Mouse (Mus musculus) C2C12 (cell line): ENCODE data around the gene Lpp. TPM values are rescaled to one million over a fixed set of nuclear protein-coding genes. Genes with fewer than 3 reads are reported as not detected.

Experiments
- H3K27me3 ChIP-seq: one replicate; pipeline ENCODE4 v1.6.1; 2011; ENCODE audit not compliant: control insufficient read depth, insufficient read depth, insufficient read length
- H3K36me3 ChIP-seq: one replicate; pipeline ENCODE4 v1.6.1; 2011; ENCODE audit not compliant: control insufficient read depth, insufficient read depth
- H3K4me3 ChIP-seq: one replicate; pipeline ENCODE4 v1.5.1; 2011; ENCODE audit warnings: mild to moderate bottlenecking, control low read depth; ENCODE audit not compliant: poor library complexity, insufficient read depth, severe bottlenecking
- H3K79me2 ChIP-seq: one replicate; pipeline ENCODE4 v1.6.1; 2011; ENCODE audit not compliant: control insufficient read depth, insufficient read depth
- H3K79me3 ChIP-seq: one replicate; pipeline ENCODE4 v1.6.1; 2011; ENCODE audit warnings: low read depth, control low read depth
- H3ac ChIP-seq: one replicate; pipeline ENCODE3; 2011; ENCODE audit warnings: low read depth; ENCODE audit not compliant: control insufficient read depth, insufficient read length
- CEBPB ChIP-seq: IDR thresholded peaks from one replicate; pipeline ENCODE4 v1.6.1; 2011; ENCODE audit warnings: low read depth, mild to moderate bottlenecking, control low read depth, moderate library complexity
- CTCF ChIP-seq: IDR thresholded peaks from one replicate; pipeline ENCODE4 v1.5.1; 2011; ENCODE audit not compliant: control insufficient read depth, insufficient read depth, insufficient read length
- FOSL1 ChIP-seq: IDR thresholded peaks from one replicate; pipeline ENCODE4 v1.8.0; 2011; ENCODE audit warnings: mild to moderate bottlenecking, low read length; ENCODE audit not compliant: poor library complexity, insufficient read depth, severe bottlenecking
- MAX ChIP-seq: IDR thresholded peaks from one replicate; pipeline ENCODE4 v1.6.1; 2011; ENCODE audit warnings: mild to moderate bottlenecking, control low read depth
- MYOD1 ChIP-seq: IDR thresholded peaks from one replicate; pipeline ENCODE4 v1.6.1; 2011; ENCODE audit warnings: low read depth; ENCODE audit not compliant: control insufficient read depth, insufficient read length
- MYOG ChIP-seq: IDR thresholded peaks from one replicate; pipeline ENCODE4 v1.6.1; 2011; ENCODE audit not compliant: control insufficient read depth, insufficient read length; ENCODE audit errors: extremely low read depth
- USF1 ChIP-seq: IDR thresholded peaks from one replicate; pipeline ENCODE4 v1.6.1; 2011; ENCODE audit warnings: low read depth, mild to moderate bottlenecking, control low read depth, moderate library complexity
- polyA plus RNA-seq: library from polyadenylated mRNA; unstranded; fragments of >200 nt; fragmentation: generic; extraction: Trizol; gene quantifications from one replicate; pipeline ENCODE4 v1.2.1, GENCODE M21; 2012; ENCODE audit warnings: missing spikeins

The Lpp gene
- polyA plus RNA-seq, 1 experiment, result 9.6 TPM

DNA sequence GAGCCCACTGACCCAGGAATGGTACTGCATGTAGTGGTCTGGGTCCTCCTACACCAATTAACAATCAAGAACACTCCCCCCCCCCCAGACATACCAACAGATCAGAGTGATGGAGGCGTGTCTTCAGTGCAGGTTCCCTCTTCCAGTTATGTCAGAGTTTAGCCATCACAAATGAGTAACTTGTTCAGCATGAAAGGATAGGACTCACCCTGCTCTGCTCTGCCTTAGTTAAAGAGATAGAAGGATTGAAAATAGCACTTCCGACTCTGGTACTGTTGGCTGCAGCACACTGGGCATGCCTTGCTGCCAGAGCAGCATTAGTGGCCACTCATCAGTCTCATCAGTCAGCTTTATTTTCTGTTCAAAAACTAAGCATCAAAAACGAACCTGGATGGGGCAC is 423.3 kb downstream of the Lpp start:
- no peak overlapping the region for H3K4me3 ChIP-seq
- H3K36me3 ChIP-seq, result peaks cover 3% of the 10 kb centered on the region
- TF ChIP-seq CTCF (no peak), MAX (no peak), USF1 (no peak), MYOD1 (no peak), MYOG (no peak), CEBPB (no peak), FOSL1 (no peak)
- H3K79me3 ChIP-seq, result no peaks in the 10 kb centered on the region
- no peak overlapping the region for H3ac ChIP-seq
- H3K27me3 ChIP-seq, result no peaks in the 10 kb centered on the region
- H3K79me2 ChIP-seq, result no peaks in the 10 kb centered on the region

DNA sequence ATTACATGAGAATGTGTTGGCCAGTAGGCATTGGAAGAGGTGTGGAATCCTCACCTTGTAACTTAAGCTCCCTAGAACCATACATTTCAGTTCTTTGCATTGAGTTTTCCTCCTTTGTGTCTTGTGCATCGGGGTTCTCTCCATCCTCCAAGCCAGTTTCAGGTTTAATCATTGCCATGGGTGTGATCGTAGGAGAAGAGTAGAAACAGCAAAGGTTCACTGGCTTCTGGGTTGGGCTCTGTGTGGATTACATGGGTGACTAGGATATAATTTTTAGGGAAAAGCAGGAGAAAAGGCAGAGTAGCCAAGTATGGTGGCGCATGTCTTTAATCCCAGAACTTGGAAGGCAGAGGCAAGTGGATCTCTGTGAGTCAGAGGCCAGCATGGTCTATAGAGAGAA is 424.1 kb downstream of the Lpp start:
- TF ChIP-seq MYOG (no peak), MAX (no peak), CTCF (no peak), MYOD1 (no peak), FOSL1 (no peak)
- no peak overlapping the region for H3ac ChIP-seq
- no peaks in the 10 kb centered on the region for H3K79me3 ChIP-seq
- no peaks in the 10 kb centered on the region for H3K27me3 ChIP-seq
- H3K36me3 ChIP-seq, result peaks cover 3% of the 10 kb centered on the region
- H3K4me3 ChIP-seq, result no peak overlapping the region
- no peaks in the 10 kb centered on the region for H3K79me2 ChIP-seq

DNA sequence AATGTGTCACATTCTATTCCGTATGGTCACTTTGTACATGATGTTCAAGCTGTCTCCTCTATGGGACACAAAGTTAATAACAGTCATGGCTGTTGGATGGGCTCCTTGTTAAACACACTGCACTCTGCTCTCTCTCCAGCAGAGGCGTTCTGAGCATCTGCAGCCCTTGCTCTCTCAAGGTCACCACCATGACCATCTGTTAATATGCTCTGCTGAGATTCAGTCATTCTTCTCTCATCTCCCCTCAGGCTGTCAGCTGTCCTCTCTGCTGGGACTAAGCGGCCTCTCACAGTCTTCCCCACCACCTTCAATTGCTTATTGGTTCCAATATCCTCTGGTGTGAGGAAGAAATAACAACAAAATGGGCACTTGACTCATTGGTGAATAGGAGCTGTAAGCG is 425.8 kb downstream of the Lpp start:
- H3K79me2 ChIP-seq, result no peaks in the 10 kb centered on the region
- no peak for TF ChIP-seq CTCF
- TF ChIP-seq USF1, result no peak
- no peak for TF ChIP-seq MAX
- TF ChIP-seq FOSL1, result no peak
- no peak for TF ChIP-seq MYOG
- TF ChIP-seq MYOD1, result no peak
- TF ChIP-seq CEBPB, result no peak
- no peaks in the 10 kb centered on the region for H3K79me3 ChIP-seq
- no peak overlapping the region for H3K4me3 ChIP-seq
- no peaks in the 10 kb centered on the region for H3K27me3 ChIP-seq
- H3ac ChIP-seq, result no peak overlapping the region
- peaks cover 3% of the 10 kb centered on the region for H3K36me3 ChIP-seq

GRCm38 (mm10) chr16:24822182-24822875 is 429.0 kb downstream of the Lpp start:
- Histone ChIP-seq H3ac (no peak overlapping the region), H3K36me3 (no peaks in the 10 kb centered on the region), H3K4me3 (no peak overlapping the region), H3K79me2 (no peaks in the 10 kb centered on the region), H3K79me3 (no peaks in the 10 kb centered on the region), H3K27me3 (no peaks in the 10 kb centered on the region)
- TF ChIP-seq MYOD1, result no peak
- TF ChIP-seq MAX, result no peak
- TF ChIP-seq CEBPB, result no peak
- TF ChIP-seq USF1, result no peak
- TF ChIP-seq MYOG, result no peak
- no peak for TF ChIP-seq FOSL1
- no peak for TF ChIP-seq CTCF

DNA sequence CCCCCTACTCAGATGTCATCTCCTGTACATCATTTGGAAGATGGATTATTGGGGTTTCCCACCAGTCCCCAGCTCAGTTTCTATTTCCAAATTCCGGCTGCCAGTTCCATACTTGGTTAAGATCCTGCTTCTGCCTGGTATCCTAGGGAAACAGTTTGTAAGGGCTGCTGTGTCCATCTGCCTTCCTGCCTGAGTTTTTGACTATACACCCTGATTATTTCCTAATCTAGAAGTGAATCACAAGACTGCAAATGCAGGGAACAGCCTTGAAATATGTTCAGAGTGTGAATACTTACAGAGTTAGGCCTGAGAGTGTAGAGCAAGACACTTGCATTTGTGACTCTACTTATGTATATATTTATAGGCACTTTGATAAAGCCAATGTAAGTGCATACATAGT is 429.6 kb downstream of the Lpp start:
- Histone ChIP-seq H3K79me3 (no peaks in the 10 kb centered on the region), H3K79me2 (no peaks in the 10 kb centered on the region), H3ac (no peak overlapping the region), H3K36me3 (no peaks in the 10 kb centered on the region), H3K4me3 (no peak overlapping the region), H3K27me3 (no peaks in the 10 kb centered on the region)
- TF ChIP-seq CTCF (no peak), MYOG (no peak), CEBPB (no peak), MYOD1 (no peak), USF1 (no peak), MAX (no peak), FOSL1 (no peak)

GRCm38 (mm10) chr16:24826390-24826789 is 433.1 kb downstream of the Lpp start:
- Histone ChIP-seq H3K27me3 (no peaks in the 10 kb centered on the region), H3K4me3 (no peak overlapping the region), H3K36me3 (no peaks in the 10 kb centered on the region), H3K79me2 (no peaks in the 10 kb centered on the region), H3K79me3 (no peaks in the 10 kb centered on the region), H3ac (no peak overlapping the region)
- TF ChIP-seq MAX, result no peak
- no peak for TF ChIP-seq CTCF
- TF ChIP-seq MYOD1, result no peak
- no peak for TF ChIP-seq USF1
- TF ChIP-seq FOSL1, result no peak
- no peak for TF ChIP-seq CEBPB
- TF ChIP-seq MYOG, result no peak
